Mouse (Mus musculus): ENCODE results near the gene Dzip1.

GRCm38 (mm10) chr14:118874126-118874525, 51.1 kb downstream of the Dzip1 start:
- TF ChIP-seq CTCF (IDR thresholded peaks at IDR 0.05; ENCODE audit: control insufficient read depth, insufficient read depth, insufficient read length), result no peak
- TF ChIP-seq MYOD1 (IDR thresholded peaks at IDR 0.05; ENCODE audit: control insufficient read depth, insufficient read length, low read depth), result no peak
- no peak for TF ChIP-seq MAX (IDR thresholded peaks at IDR 0.05)
- TF ChIP-seq CEBPB (IDR thresholded peaks at IDR 0.05; ENCODE audit: low read depth), result no peak
- no peak for TF ChIP-seq MYOG (IDR thresholded peaks at IDR 0.05; ENCODE audit: control insufficient read depth, extremely low read depth, insufficient read length)
